Mouse (Mus musculus): Measurements from ENCODE around the gene Aldoc.

DNA sequence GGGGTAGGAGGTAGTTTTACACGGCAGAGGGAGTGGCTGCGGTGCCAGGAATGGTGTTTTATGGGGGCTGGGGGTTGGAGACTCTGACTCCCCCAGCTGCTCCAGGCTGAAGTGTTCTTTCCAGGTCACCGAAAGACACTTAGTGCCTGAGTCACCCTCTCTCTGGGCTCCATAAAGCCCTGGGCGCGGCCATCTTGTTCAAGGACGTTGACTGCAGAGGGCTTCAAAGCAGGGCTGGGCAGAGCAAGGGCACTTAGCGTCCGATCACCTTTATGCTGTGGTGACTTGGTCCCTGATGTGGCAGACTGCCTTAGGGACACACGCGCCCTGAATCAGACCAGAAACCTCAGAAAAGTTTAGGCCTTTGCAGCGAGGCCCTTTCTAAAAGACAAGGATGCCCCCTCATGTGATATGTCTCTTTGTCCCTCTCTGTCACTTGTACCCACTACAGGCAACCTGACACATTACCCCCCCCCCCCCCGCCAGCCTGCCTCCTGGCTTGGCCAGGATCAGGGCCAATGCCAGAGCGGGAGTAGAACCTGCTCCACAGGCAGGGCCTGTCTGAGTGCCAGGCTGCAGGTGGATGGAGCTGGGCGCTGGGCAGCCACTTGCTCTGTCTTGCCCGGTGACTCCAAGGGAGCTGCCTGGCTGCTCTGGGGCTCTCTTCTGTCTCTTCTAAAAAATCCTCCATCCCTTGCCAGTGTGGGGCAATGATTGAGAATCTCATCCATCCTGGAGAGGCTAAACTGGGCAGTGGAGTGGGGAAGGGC lies 44.9 kb downstream of the Aldoc start:
- TF ChIP-seq TAL1 (IDR thresholded peaks at IDR 0.05; ENCODE audit: low read length) (no peak), GATA1 (IDR thresholded peaks at IDR 0.05; ENCODE audit: low read length) (no peak)
